Mouse (Mus musculus) left cerebral cortex, postnatal 10 days (tissue): ENCODE results near the gene Defb11. TPM values are rescaled to one million over a fixed set of nuclear protein-coding genes. Genes with fewer than 3 reads are reported as not detected.
"Not testable (repeated sequence)": the region's sequence is repeated elsewhere in the genome, so short reads cannot be mapped to it uniquely, and the experiment has no call there.

Experiments
- DNase-seq, 2 experiments: peaks; one replicate each; pipeline ENCODE4 v3.0.0; 2021 to 2022; ENCODE audit warnings: low spot score in 2 of 2, mixed read lengths in 1 of 2; ENCODE audit errors: extremely low spot score in 1 of 2
- intact Hi-C: fragments of 180-260 bp; cut with DNase I; formaldehyde crosslinking; loops from one replicate; pipeline ENCODE4 v1.15.1; 2025
- total RNA-seq, 2 experiments: library from RNA; stranded (reverse); gene quantifications; 2 replicates each; pipeline ENCODE4 v1.2.3; 2021

Gene Defb11
- not detected for total RNA-seq

- intact Hi-C loops, DNase-seq: not testable (repeated sequence)
Observed at GRCm38 (mm10) chr8:21906290-21906689, at the start of gene Defb11. Gene Defb11, minus strand, starts transcription at chr8:21906412.

- intact Hi-C loops = loop anchor here (5.0 kb wide), 1 partner anchor 198 kb away; no protein-coding TSS in a partner anchor
- DNase-seq = peak; percentile 31 to 54
Observed at GRCm38 (mm10) chr8:21955321-21955720, 49.1 kb upstream of the Defb11 start.

GRCm38 (mm10) chr8:21947311-21948017 lies 41.3 kb upstream of the Defb11 start:
- no peak for DNase-seq
- intact Hi-C loops = no loop called here

GRCm38 (mm10) chr8:21946462-21946861 lies 40.2 kb upstream of the Defb11 start, which contains the start of gene Defb13:
Gene Defb13, plus strand, starts transcription at chr8:21946762.
- intact Hi-C loops = no loop called here
- DNase-seq = no peak

- not testable (repeated sequence) for DNase-seq
Observed at GRCm38 (mm10) chr8:21938052-21938451, 31.8 kb upstream of the Defb11 start, which contains the start of gene Defb35. Gene Defb35, plus strand, starts transcription at chr8:21938352.

GRCm38 (mm10) chr8:21932610-21933009 lies 26.4 kb upstream of the Defb11 start, which contains the start of gene Defb15:
Gene Defb15, minus strand, starts transcription at chr8:21932710.
- intact Hi-C loops = no loop called here

More at GRCm38 (mm10) chr8:21938052-21938451, 31.8 kb upstream of the Defb11 start, which contains the start of gene Defb35:
- intact Hi-C loops = not testable (repeated sequence)

GRCm38 (mm10) chr8:21930754-21931153 lies 24.5 kb upstream of the Defb11 start:
- DNase-seq, intact Hi-C loops: not testable (repeated sequence)

More at GRCm38 (mm10) chr8:21932610-21933009, 26.4 kb upstream of the Defb11 start, which contains the start of gene Defb15:
- no peak for DNase-seq

- no peak for DNase-seq
- intact Hi-C loops = no loop called here
Observed at GRCm38 (mm10) chr8:21915625-21916024, 9.4 kb upstream of the Defb11 start.

- DNase-seq = no peak
- intact Hi-C loops = no loop called here
Observed at GRCm38 (mm10) chr8:21912554-21912953, 6.3 kb upstream of the Defb11 start.

GRCm38 (mm10) chr8:21911931-21912330 lies 5.7 kb upstream of the Defb11 start:
- DNase-seq = no peak
- intact Hi-C loops = no loop called here

GRCm38 (mm10) chr8:21885321-21885720 lies 20.9 kb downstream of the Defb11 start, which contains the start of gene Defb9:
Gene Defb9, minus strand, starts transcription at chr8:21885421.
- intact Hi-C loops, DNase-seq: not testable (repeated sequence)

GRCm38 (mm10) chr8:21858586-21858985 lies 47.6 kb downstream of the Defb11 start, which contains the start of gene Defb10:
Gene Defb10, plus strand, starts transcription at chr8:21858901.
- intact Hi-C loops, DNase-seq: not testable (repeated sequence)

Other genes starting within 250 kb of the Defb11 start
- not detected for gene Defa34, start 240.6 kb downstream of the Defb11 start, total RNA-seq
- gene AY761184, start 202.8 kb downstream of the Defb11 start, total RNA-seq = not detected
- not detected for gene Defa24, start 171.9 kb downstream of the Defb11 start, total RNA-seq
- gene Defb50, start 82.9 kb downstream of the Defb11 start, total RNA-seq = not detected
- not detected for gene Defb2, start 66.5 kb downstream of the Defb11 start, total RNA-seq
- gene Defb10, start 47.5 kb downstream of the Defb11 start, total RNA-seq = not detected
- gene Defb9, start 21.0 kb downstream of the Defb11 start, total RNA-seq = not detected
- not detected for gene Defb15, start 26.3 kb upstream of the Defb11 start, total RNA-seq
- not detected for gene Defb35, start 31.9 kb upstream of the Defb11 start, total RNA-seq
- not detected for gene Defb13, start 40.4 kb upstream of the Defb11 start, total RNA-seq
- not detected for gene Fam90a1a, start 52.3 kb upstream of the Defb11 start, total RNA-seq
- not detected for gene Ccdc70, start 63.4 kb upstream of the Defb11 start, total RNA-seq
- gene Atp7b, start 153.9 kb upstream of the Defb11 start, total RNA-seq = 1 to 10 TPM; 2.6 to 3.1 TPM
- gene Alg11, start 154.3 kb upstream of the Defb11 start, total RNA-seq = 10 to 100 TPM; 27.1 to 30.1 TPM
- under 1 TPM in 1 of 2 experiments, not detected in 1; 0.66 TPM for gene Nek5, start 218.6 kb upstream of the Defb11 start, total RNA-seq